Mouse (Mus musculus): ENCODE results near the gene Fem1a. TPM values are rescaled to one million over a fixed set of nuclear protein-coding genes. Genes with fewer than 3 reads are reported as not detected.

Gene Fem1a
- total and polyA plus RNA-seq, 3 experiments, result 16.6 to 26.0 (median 17.5) TPM

DNA sequence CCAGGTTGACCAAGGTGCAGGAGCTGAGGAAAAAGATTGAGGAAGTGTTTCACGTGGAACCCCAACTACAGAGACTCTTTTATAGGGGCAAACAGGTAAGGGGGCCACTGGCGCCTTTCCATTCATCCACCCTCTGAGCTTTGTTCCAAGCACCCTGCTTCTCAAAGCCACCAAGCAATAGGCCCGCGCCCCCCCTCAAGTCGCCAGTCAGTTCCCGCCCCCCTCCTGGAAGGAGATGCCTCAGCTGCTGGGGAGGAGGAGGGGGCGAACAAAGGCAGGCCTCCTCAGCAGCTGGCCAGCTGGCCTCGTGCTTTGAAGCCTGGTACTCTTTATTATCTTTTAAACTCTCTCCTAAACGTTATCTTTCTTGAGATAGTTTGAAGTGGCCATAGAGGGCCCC is 48.5 kb downstream of the Fem1a start:
- Histone ChIP-seq H3K4me2 (ENCODE audit: insufficient read depth, low read depth, poor library complexity, severe bottlenecking) (peak overlapping the region; percentile 63), H3K9ac (ENCODE audit: insufficient read depth, low read depth) (peak overlapping the region; percentile 44), H3K27me3 (replicated peaks) (no peaks in the 10 kb centered on the region), H3K27ac (ENCODE audit: insufficient read depth, low read depth) (no peak overlapping the region), H3K9me3 (replicated peaks; ENCODE audit: low read length) (no peaks in the 10 kb centered on the region), H3K36me3 (replicated peaks in 1 of 2; ENCODE audit: control insufficient read depth in 1 of 2, insufficient read depth in 1 of 2, low read length in 1 of 2) (peaks cover 42 to 53% of the 10 kb centered on the region in 2 experiments), H3K4me1 (ENCODE audit: control insufficient read depth in 1 of 2, insufficient read depth in 2 of 2) (peaks cover 24 to 70% of the 10 kb centered on the region in 2 experiments), H3K4me3 (replicated peaks in 1 of 3; ENCODE audit: low read depth in 2 of 3, low read length in 2 of 3, poor library complexity in 1 of 3) (peak overlapping the region; percentile 73 to 81 (median 81)), H3K79me2 (replicated peaks; ENCODE audit: control insufficient read depth, extremely low read depth, insufficient read depth, poor library complexity, severe bottlenecking) (peaks cover 49% of the 10 kb centered on the region)
- TF ChIP-seq POLR2AphosphoS2 (IDR thresholded peaks at IDR 0.05; ENCODE audit: low read depth, low read length) (no peak), JUND (conservative IDR thresholded peaks at IDR 0.05; ENCODE audit: low read depth, low read length) (no peak), NELFE (IDR thresholded peaks at IDR 0.05; ENCODE audit: low read depth, low read length) (no peak)
- DNase-seq (ENCODE audit: extremely low read depth), result no peak
- dilution Hi-C loops (cut with MboI; ENCODE audit: extremely low pct_ligation_motif_present, extremely low pct_unique_long_range_greater_than_20kb, low sequenced_read_pairs), result no loop called here
- in situ Hi-C loops (cut with MboI; ENCODE audit: low pct_ligation_motif_present, low pct_unique_long_range_greater_than_20kb, low sequenced_read_pairs), result no loop called here

DNA sequence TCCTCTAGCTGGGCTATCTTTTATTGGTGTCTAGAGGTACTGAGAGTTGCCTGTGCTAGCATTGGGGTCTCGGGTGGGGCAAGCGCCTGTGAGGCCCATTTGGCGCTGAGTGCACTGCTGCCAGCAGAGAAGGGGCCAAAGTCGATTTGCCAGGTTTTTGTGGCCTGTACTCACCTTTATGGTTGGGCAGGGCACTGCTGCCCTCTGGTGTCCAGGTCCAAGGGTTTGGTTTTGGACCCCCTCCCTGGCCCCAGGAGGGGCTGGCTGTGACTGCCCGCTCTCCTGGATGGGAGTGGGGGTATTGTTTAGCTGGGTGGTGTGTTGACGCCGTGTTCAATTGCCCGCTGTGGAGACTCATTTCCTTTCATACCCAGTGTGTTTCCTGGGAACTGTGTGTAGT is 49.2 kb downstream of the Fem1a start:
- Histone ChIP-seq H3K4me2 (ENCODE audit: insufficient read depth, low read depth, poor library complexity, severe bottlenecking) (peak overlapping the region; percentile 63; the same call in 1 of the 2 replicates), H3K27me3 (replicated peaks) (no peaks in the 10 kb centered on the region), H3K27ac (ENCODE audit: insufficient read depth, low read depth) (no peak overlapping the region), H3K9me3 (replicated peaks; ENCODE audit: low read length) (no peaks in the 10 kb centered on the region), H3K4me1 (ENCODE audit: control insufficient read depth in 1 of 2, insufficient read depth in 2 of 2) (peaks cover 24 to 73% of the 10 kb centered on the region in 2 experiments), H3K4me3 (replicated peaks in 1 of 3; ENCODE audit: low read depth in 2 of 3, low read length in 2 of 3, poor library complexity in 1 of 3) (peak overlapping the region in 1 of 3 experiments; percentile 81), H3K9ac (ENCODE audit: insufficient read depth, low read depth) (peak overlapping the region; percentile 44; the same call in 1 of the 2 replicates), H3K79me2 (replicated peaks; ENCODE audit: control insufficient read depth, extremely low read depth, insufficient read depth, poor library complexity, severe bottlenecking) (peaks cover 49% of the 10 kb centered on the region), H3K36me3 (replicated peaks in 1 of 2; ENCODE audit: control insufficient read depth in 1 of 2, insufficient read depth in 1 of 2, low read length in 1 of 2) (peaks cover 48 to 60% of the 10 kb centered on the region in 2 experiments)
- TF ChIP-seq MXI1 (IDR thresholded peaks at IDR 0.05; ENCODE audit: low read depth, low read length), result no peak; the same call in 1 of the 2 replicates
- peak; percentile 55 for TF ChIP-seq RAD21 (IDR thresholded peaks at IDR 0.05; ENCODE audit: low read depth, low read length)
- TF ChIP-seq POLR2AphosphoS2 (IDR thresholded peaks at IDR 0.05; ENCODE audit: low read depth, low read length), result no peak
- TF ChIP-seq USF1 (IDR thresholded peaks at IDR 0.05; ENCODE audit: low read depth, low read length), result no peak
- TF ChIP-seq CHD1 (IDR thresholded peaks at IDR 0.05; ENCODE audit: low read depth, low read length), result no peak
- peak; percentile 48 for TF ChIP-seq SMC3 (IDR thresholded peaks at IDR 0.05; ENCODE audit: low read depth, low read length)
- no peak for TF ChIP-seq RCOR1 (conservative IDR thresholded peaks at IDR 0.05; ENCODE audit: low read depth, low read length)
- TF ChIP-seq MAZ (IDR thresholded peaks at IDR 0.05; ENCODE audit: low read depth, low read length), result no peak
- TF ChIP-seq KAT2A (IDR thresholded peaks at IDR 0.05; ENCODE audit: insufficient replicate concordance, low read length), result no peak
- TF ChIP-seq CTCF (conservative IDR thresholded peaks at IDR 0.05 in 1 of 2, IDR thresholded peaks at IDR 0.05 in 1 of 2; ENCODE audit: low read depth in 2 of 2, low read length in 2 of 2), result peak in 1 of 2 experiments; percentile 63; a peak in 2 of 4 replicates
- no peak for TF ChIP-seq MAX (IDR thresholded peaks at IDR 0.05; ENCODE audit: low read length)
- no peak for TF ChIP-seq BHLHE40 (IDR thresholded peaks at IDR 0.05; ENCODE audit: low read depth, low read length)
- TF ChIP-seq USF2 (conservative IDR thresholded peaks at IDR 0.05; ENCODE audit: low read depth, low read length), result no peak
- TF ChIP-seq MYC (IDR thresholded peaks at IDR 0.05; ENCODE audit: low read depth, low read length), result no peak
- no peak for TF ChIP-seq EP300 (IDR thresholded peaks at IDR 0.05; ENCODE audit: low read length)
- no peak for TF ChIP-seq GABPA (IDR thresholded peaks at IDR 0.05; ENCODE audit: insufficient replicate concordance, low read depth, low read length)
- TF ChIP-seq IRF4 (IDR thresholded peaks at IDR 0.05; ENCODE audit: low read depth, low read length), result no peak
- TF ChIP-seq TCF12 (IDR thresholded peaks at IDR 0.05; ENCODE audit: low read depth, low read length), result no peak
- in situ Hi-C loops (cut with MboI; ENCODE audit: low pct_ligation_motif_present, low pct_unique_long_range_greater_than_20kb, low sequenced_read_pairs) (no loop called here), dilution Hi-C loops (cut with MboI; ENCODE audit: extremely low pct_ligation_motif_present, extremely low pct_unique_long_range_greater_than_20kb, low sequenced_read_pairs) (no loop called here)
- DNase-seq (ENCODE audit: extremely low read depth), result no peak
